Mouse (Mus musculus) midbrain, embryonic 10.5 days (tissue): Measurements from ENCODE around the gene Tnik. TPM values are rescaled to one million over a fixed set of nuclear protein-coding genes. Genes with fewer than 3 reads are reported as not detected.

Source experiments
- DNase-seq: peaks from one replicate; pipeline ENCODE4 v3.0.0-alpha.2; 2017; ENCODE audit warnings: low spot score
- H3K27ac ChIP-seq: fragments of 300-500 bp; sonication (generic); replicated peaks from 2 replicates; pipeline ENCODE4 v1.5.1; 2016; ENCODE audit warnings: mild to moderate bottlenecking
- H3K27me3 ChIP-seq: fragments of 300-500 bp; sonication (generic); 2 replicates; pipeline ENCODE4 v1.6.1; 2016; ENCODE audit warnings: low read depth, mild to moderate bottlenecking; ENCODE audit not compliant: poor library complexity, severe bottlenecking
- H3K36me3 ChIP-seq: fragments of 300-500 bp; sonication (generic); 2 replicates; pipeline ENCODE4 v1.6.1; 2016; ENCODE audit warnings: mild to moderate bottlenecking, moderate library complexity
- H3K4me1 ChIP-seq: fragments of 300-500 bp; sonication (generic); 2 replicates; pipeline ENCODE4 v1.6.1; 2016
- H3K4me3 ChIP-seq: fragments of 300-500 bp; sonication (generic); 2 replicates; pipeline ENCODE4 v1.5.1; 2016; ENCODE audit warnings: mild to moderate bottlenecking, moderate library complexity
- H3K9me3 ChIP-seq: fragments of 300-500 bp; sonication (generic); replicated peaks from 2 replicates; pipeline ENCODE4 v1.6.1; 2016; ENCODE audit warnings: mild to moderate bottlenecking
- WGBS: fragments of 180-500 bp; shearing (Covaris S2); methylation state at CpG from one replicate; pipeline ENCODE4 v1.1.7; 2016; 5-methylcytosine and 5-hydroxymethylcytosine counted together
- polyA plus RNA-seq: library from polyadenylated mRNA; unstranded; fragments of >200 nt; fragmentation: Nextera tagmentation; extraction: Ambion mirVana; gene quantifications from 2 replicates; pipeline ENCODE4 v1.2.1, GENCODE M21; 2016

The Tnik gene
- polyA plus RNA-seq, 1 experiment from 2014 or later: 6.6 TPM

- Histone ChIP-seq H3K27me3 (no peaks in the 10 kb centered on the region), H3K27ac (no peak overlapping the region), H3K4me1 (peaks cover 12% of the 10 kb centered on the region), H3K9me3 (no peaks in the 10 kb centered on the region), H3K4me3 (no peak overlapping the region), H3K36me3 (no peaks in the 10 kb centered on the region)
- DNase-seq: no peak
- 89% methylated on average over 9 of the region's 9 CpGs for WGBS
These were observed 136.7 kb downstream of the Tnik start for GRCm38 (mm10) chr3:28399593-28400216.

- H3K27ac ChIP-seq: no peak overlapping the region
- no peak for DNase-seq
- 82% methylated on average over 9 of the region's 9 CpGs for WGBS
These were observed 138.3 kb downstream of the Tnik start for GRCm38 (mm10) chr3:28401335-28401734.

GRCm38 (mm10) chr3:28402221-28402620 is 139.2 kb downstream of the Tnik start:
- H3K27me3 ChIP-seq: no peaks in the 10 kb centered on the region
- no peaks in the 10 kb centered on the region for H3K36me3 ChIP-seq
- H3K27ac ChIP-seq: no peak overlapping the region
- DNase-seq: no peak
- peaks cover 12% of the 10 kb centered on the region for H3K4me1 ChIP-seq
- no peak overlapping the region for H3K4me3 ChIP-seq
- no peaks in the 10 kb centered on the region for H3K9me3 ChIP-seq
- WGBS: 60% methylated on average over 6 of the region's 6 CpGs

More at GRCm38 (mm10) chr3:28401335-28401734, 138.3 kb downstream of the Tnik start:
- Histone ChIP-seq H3K9me3 (no peaks in the 10 kb centered on the region), H3K4me3 (no peak overlapping the region), H3K36me3 (no peaks in the 10 kb centered on the region), H3K4me1 (peaks cover 12% of the 10 kb centered on the region), H3K27me3 (no peaks in the 10 kb centered on the region)

- no peaks in the 10 kb centered on the region for H3K9me3 ChIP-seq
- WGBS: 79% methylated on average over 2 of the region's 2 CpGs
- H3K36me3 ChIP-seq: no peaks in the 10 kb centered on the region
- DNase-seq: no peak
- no peak overlapping the region for H3K27ac ChIP-seq
- H3K4me1 ChIP-seq: peaks cover 21% of the 10 kb centered on the region
- H3K27me3 ChIP-seq: no peaks in the 10 kb centered on the region
- no peak overlapping the region for H3K4me3 ChIP-seq
These were observed 142.4 kb downstream of the Tnik start for GRCm38 (mm10) chr3:28405391-28405790.

- peak; percentile 42 for DNase-seq
- H3K36me3 ChIP-seq: no peaks in the 10 kb centered on the region
- peak overlapping the region; percentile 52; the same call in 1 of the 2 replicates for H3K27ac ChIP-seq
- no peaks in the 10 kb centered on the region for H3K9me3 ChIP-seq
- H3K4me1 ChIP-seq: peaks cover 9% of the 10 kb centered on the region
- 56% methylated on average over 12 of the region's 12 CpGs for WGBS
- no peak overlapping the region for H3K4me3 ChIP-seq
- H3K27me3 ChIP-seq: no peaks in the 10 kb centered on the region
These were observed 145.9 kb downstream of the Tnik start for GRCm38 (mm10) chr3:28408859-28409459.

- no peaks in the 10 kb centered on the region for H3K36me3 ChIP-seq
- no peak overlapping the region for H3K4me3 ChIP-seq
- no peaks in the 10 kb centered on the region for H3K9me3 ChIP-seq
- H3K27ac ChIP-seq: no peak overlapping the region
- WGBS: 78% methylated on average over 3 of the region's 3 CpGs
- DNase-seq: no peak
- H3K4me1 ChIP-seq: peaks cover 12% of the 10 kb centered on the region
- H3K27me3 ChIP-seq: no peaks in the 10 kb centered on the region
These were observed 147.3 kb downstream of the Tnik start for GRCm38 (mm10) chr3:28410269-28410668.

GRCm38 (mm10) chr3:28415986-28416385 is 153.0 kb downstream of the Tnik start:
- peaks cover 17% of the 10 kb centered on the region for H3K4me1 ChIP-seq
- no peaks in the 10 kb centered on the region for H3K9me3 ChIP-seq
- 0 out of 2 replicates have a peak overlapping the region, but pooled peaks have one; percentile 33 for H3K27ac ChIP-seq
- H3K27me3 ChIP-seq: no peaks in the 10 kb centered on the region
- H3K36me3 ChIP-seq: no peaks in the 10 kb centered on the region
- H3K4me3 ChIP-seq: no peak overlapping the region
- peak; percentile 28 for DNase-seq
- 35% methylated on average over 2 of the region's 2 CpGs for WGBS

GRCm38 (mm10) chr3:28417091-28417715 is 154.2 kb downstream of the Tnik start:
- Histone ChIP-seq H3K4me1 (peaks cover 17% of the 10 kb centered on the region), H3K36me3 (no peaks in the 10 kb centered on the region), H3K4me3 (no peak overlapping the region), H3K27ac (no peak overlapping the region), H3K9me3 (no peaks in the 10 kb centered on the region), H3K27me3 (no peaks in the 10 kb centered on the region)
- 86% methylated on average over 5 of the region's 5 CpGs for WGBS
- no peak for DNase-seq

- Histone ChIP-seq H3K4me3 (no peak overlapping the region), H3K4me1 (peaks cover 15% of the 10 kb centered on the region), H3K9me3 (no peaks in the 10 kb centered on the region), H3K27me3 (no peaks in the 10 kb centered on the region), H3K27ac (no peak overlapping the region), H3K36me3 (no peaks in the 10 kb centered on the region)
- DNase-seq: no peak
- 93% methylated on average over 6 of the region's 6 CpGs for WGBS
These were observed 157.2 kb downstream of the Tnik start for GRCm38 (mm10) chr3:28420194-28420593.

GRCm38 (mm10) chr3:28420698-28421097 is 157.7 kb downstream of the Tnik start:
- H3K27ac ChIP-seq: no peak overlapping the region
- no peak overlapping the region for H3K4me3 ChIP-seq
- no peak for DNase-seq
- peaks cover 10% of the 10 kb centered on the region for H3K4me1 ChIP-seq
- H3K9me3 ChIP-seq: no peaks in the 10 kb centered on the region
- H3K27me3 ChIP-seq: no peaks in the 10 kb centered on the region
- WGBS: 67% methylated on average over 3 of the region's 3 CpGs
- H3K36me3 ChIP-seq: no peaks in the 10 kb centered on the region

GRCm38 (mm10) chr3:28421798-28422197 is 158.8 kb downstream of the Tnik start:
- Histone ChIP-seq H3K27me3 (no peaks in the 10 kb centered on the region), H3K4me3 (no peak overlapping the region), H3K27ac (no peak overlapping the region), H3K36me3 (no peaks in the 10 kb centered on the region), H3K9me3 (no peaks in the 10 kb centered on the region), H3K4me1 (no peaks in the 10 kb centered on the region)
- WGBS: 83% methylated on average over 6 of the region's 6 CpGs
- DNase-seq: no peak

GRCm38 (mm10) chr3:28422221-28422620 is 159.2 kb downstream of the Tnik start:
- H3K36me3 ChIP-seq: no peaks in the 10 kb centered on the region
- H3K27me3 ChIP-seq: no peaks in the 10 kb centered on the region
- H3K4me3 ChIP-seq: no peak overlapping the region
- 90% methylated on average over 1 of the region's 1 CpGs for WGBS
- H3K27ac ChIP-seq: no peak overlapping the region
- H3K4me1 ChIP-seq: no peaks in the 10 kb centered on the region
- no peak for DNase-seq
- H3K9me3 ChIP-seq: no peaks in the 10 kb centered on the region

- Histone ChIP-seq H3K36me3 (no peaks in the 10 kb centered on the region), H3K27me3 (no peaks in the 10 kb centered on the region), H3K27ac (no peak overlapping the region), H3K9me3 (no peaks in the 10 kb centered on the region), H3K4me3 (no peak overlapping the region), H3K4me1 (no peaks in the 10 kb centered on the region)
- 91% methylated on average over 6 of the region's 6 CpGs for WGBS
- no peak for DNase-seq
These were observed 162.9 kb downstream of the Tnik start for GRCm38 (mm10) chr3:28425911-28426310.
